Mouse (Mus musculus) myocyte (in vitro differentiated cells): ENCODE measurements around the gene Zbtb37.

ENCODE experiments used
- MAX ChIP-seq: IDR thresholded peaks from one replicate; pipeline ENCODE4 v1.6.1; 2011; ENCODE audit warnings: low read depth, mild to moderate bottlenecking, control low read depth
- MYOD1 ChIP-seq, 3 experiments: IDR thresholded peaks; one replicate each; pipeline ENCODE4 v1.6.1; 2011; ENCODE audit warnings: control low read depth in 2 of 3, low read depth in 2 of 3, mild to moderate bottlenecking in 2 of 3, moderate library complexity in 1 of 3; ENCODE audit not compliant: insufficient read length in 2 of 3, control insufficient read depth in 1 of 3
- POLR2A ChIP-seq: IDR thresholded peaks from one replicate; pipeline ENCODE4 v1.6.1; 2011; ENCODE audit warnings: low read depth, mild to moderate bottlenecking, control low read depth, moderate library complexity; ENCODE audit not compliant: insufficient read length
- POLR2AphosphoS2 ChIP-seq: IDR thresholded peaks from one replicate; pipeline ENCODE4 v1.6.1; 2011; ENCODE audit warnings: low read depth, control low read depth; ENCODE audit not compliant: insufficient read length
- TCF12 ChIP-seq: IDR thresholded peaks from one replicate; pipeline ENCODE4 v1.6.1; 2011; ENCODE audit warnings: mild to moderate bottlenecking, control low read depth; ENCODE audit not compliant: poor library complexity, insufficient read depth, severe bottlenecking

DNA sequence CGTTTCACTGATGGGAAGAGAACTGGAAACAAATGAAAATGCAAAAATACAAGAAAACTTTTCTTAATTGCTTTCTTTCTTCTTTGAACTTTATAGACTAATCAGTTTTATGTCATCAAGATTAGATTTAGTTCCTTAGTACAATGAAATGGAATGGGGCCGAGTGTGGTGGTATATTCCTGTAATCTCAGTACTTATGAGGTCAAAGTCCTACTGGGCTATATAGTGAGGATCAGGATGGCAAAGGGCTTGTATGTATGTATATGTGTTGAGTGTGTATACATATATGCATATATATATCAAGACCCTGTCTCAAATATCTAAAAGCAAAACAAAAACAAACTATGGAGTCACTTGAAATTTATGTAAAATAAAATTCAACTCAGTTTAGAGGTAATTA, 18.3 kb downstream of the Zbtb37 start:
- TF ChIP-seq TCF12 (no peak), POLR2AphosphoS2 (no peak), MYOD1 (IDR thresholded peaks at IDR 0.05; ENCODE audit: control insufficient read depth in 1 of 3, insufficient read length in 2 of 3, low read depth in 2 of 3) (no peak), POLR2A (no peak), MAX (no peak)
